19 mouse cellular contexts compared by ENCODE assay signal in the genomic region with DNA sequence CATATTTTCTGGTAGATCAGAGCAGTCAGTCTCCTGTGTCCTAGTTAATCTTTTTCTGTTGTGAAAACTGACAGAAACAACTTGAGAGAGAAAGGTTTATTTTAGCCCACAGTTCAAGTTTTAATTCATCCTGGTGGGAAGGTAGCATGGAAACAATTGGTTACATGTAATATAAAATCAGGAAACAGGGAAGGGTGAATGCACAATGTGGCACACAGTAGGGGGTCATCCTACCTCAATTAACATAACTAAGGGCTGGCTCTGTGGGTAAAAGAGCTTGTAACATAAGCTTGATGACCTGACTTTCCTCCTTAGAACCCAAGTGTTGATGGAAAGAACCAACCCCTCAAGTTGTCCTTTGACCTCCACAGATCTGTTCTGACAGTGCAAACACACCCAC.
"Had no signal": no experiment of that assay in that cellular context is flagged by ENCODE, and none has a peak within 500 bp of the region (broad histone marks: within the 10 kb centered on the region; RNA-seq: fewer than 3 reads in every experiment).

No protein-coding gene starts in this region.

- ATAC-seq: midbrain, embryonic 16.5 days had no signal

- H3K27me3 ChIP-seq: midbrain, embryonic 12.5 days; neural tube, embryonic 13.5 days; neural tube, embryonic 15.5 days had no signal

- H3K36me3 ChIP-seq: midbrain, embryonic 10.5 days; midbrain, embryonic 12.5 days; neural tube, embryonic 13.5 days; neural tube, embryonic 15.5 days had no signal

- H3K4me3 ChIP-seq: midbrain, embryonic 10.5 days; midbrain, embryonic 12.5 days; myocyte; neural tube, embryonic 13.5 days; neural tube, embryonic 15.5 days had no signal

- H3K9ac ChIP-seq: lung, embryonic 14.5 days; midbrain, embryonic 12.5 days; neural tube, embryonic 13.5 days; neural tube, embryonic 15.5 days had no signal

- H3K9me3 ChIP-seq: midbrain, embryonic 10.5 days; midbrain, embryonic 12.5 days; neural tube, embryonic 13.5 days; neural tube, embryonic 15.5 days had no signal

- H3K27ac ChIP-seq: midbrain, embryonic 10.5 days; midbrain, embryonic 12.5 days; neural tube, embryonic 13.5 days; neural tube, embryonic 15.5 days had no signal

- DNase-seq: lung, adult 18-20 months; lung, embryonic 14.5 days; lung, postnatal 10 days; lung, postnatal 4 days; midbrain, embryonic 14.5 days; retina, postnatal 1 day; right cerebral cortex, adult 18-20 months; right cerebral cortex, postnatal 25 days; right cerebral cortex, postnatal 4 days; spleen, adult 18-20 months; thymus, adult 18-20 months; thymus, postnatal 14 days; thymus, postnatal 36 days had no signal

- H3K4me1 ChIP-seq: midbrain, embryonic 10.5 days; midbrain, embryonic 12.5 days; neural tube, embryonic 13.5 days; neural tube, embryonic 15.5 days had no signal

- H3K4me2 ChIP-seq: lung, embryonic 14.5 days; midbrain, embryonic 12.5 days; neural tube, embryonic 13.5 days; neural tube, embryonic 15.5 days had no signal
